Mouse (Mus musculus) retina, adult 2 months (tissue): ENCODE measurements around the gene Cpa2.

Experiments
- DNase-seq: peaks from one replicate; pipeline ENCODE4 v3.0.0-alpha.2; 2012; ENCODE audit warnings: low read depth, low spot score

The Cpa2 gene

GRCm38 (mm10) chr6:30576477-30577203, 35.3 kb downstream of the Cpa2 start:
- no peak for DNase-seq

GRCm38 (mm10) chr6:30579961-30580840, 38.8 kb downstream of the Cpa2 start:
- no peak for DNase-seq

- no peak for DNase-seq
These were observed 39.4 kb downstream of the Cpa2 start for GRCm38 (mm10) chr6:30580841-30581176.

GRCm38 (mm10) chr6:30586886-30587442, 45.6 kb downstream of the Cpa2 start:
- DNase-seq, result no peak

- DNase-seq, result no peak
These were observed 48.4 kb downstream of the Cpa2 start for GRCm38 (mm10) chr6:30589819-30590218.

GRCm38 (mm10) chr6:30591851-30592404, 50.5 kb downstream of the Cpa2 start:
- DNase-seq, result no peak

GRCm38 (mm10) chr6:30592417-30592974, 51.1 kb downstream of the Cpa2 start:
- DNase-seq, result no peak

GRCm38 (mm10) chr6:30594364-30594763, 53.0 kb downstream of the Cpa2 start:
- no peak for DNase-seq

GRCm38 (mm10) chr6:30596230-30596898, 55.0 kb downstream of the Cpa2 start:
- DNase-seq, result no peak

GRCm38 (mm10) chr6:30600033-30600432, 58.7 kb downstream of the Cpa2 start:
- DNase-seq, result no peak

- no peak for DNase-seq
These were observed 59.6 kb downstream of the Cpa2 start for GRCm38 (mm10) chr6:30600995-30601394.

- DNase-seq, result no peak
These were observed 63.0 kb downstream of the Cpa2 start for GRCm38 (mm10) chr6:30604342-30604867.

GRCm38 (mm10) chr6:30605111-30605510, 63.7 kb downstream of the Cpa2 start:
- no peak for DNase-seq

GRCm38 (mm10) chr6:30605672-30606071, 64.3 kb downstream of the Cpa2 start:
- no peak for DNase-seq

- DNase-seq, result no peak
These were observed 69.3 kb downstream of the Cpa2 start, which contains the start of gene Cpa5 for GRCm38 (mm10) chr6:30610710-30611109. Cpa5 (plus strand) TSS chr6:30611010.

- no peak for DNase-seq
These were observed 69.8 kb downstream of the Cpa2 start for GRCm38 (mm10) chr6:30611212-30611611.
